Mouse (Mus musculus) stomach, embryonic 16.5 days (tissue): ENCODE measurements around the gene Nkx6-2. TPM values are rescaled to one million over a fixed set of nuclear protein-coding genes. Genes with fewer than 3 reads are reported as not detected.
A peak's percentile ranks its signal among the peaks of the same experiment; 100 is the strongest.

Experiments
- ATAC-seq: fragments of 200-750 bp; cut with Nextera tagmentation; 2 replicates; pipeline ENCODE4 v1.8.0; 2017; ENCODE audit warnings: moderate number of reproducible peaks, moderate TSS enrichment; ENCODE audit not compliant: insufficient read depth, low FRiP score
- H3K27ac ChIP-seq: fragments of 300-500 bp; sonication (generic); 2 replicates; pipeline ENCODE4 v1.5.1; 2014; ENCODE audit warnings: low read length
- H3K27me3 ChIP-seq: fragments of 300-500 bp; sonication (generic); 2 replicates; pipeline ENCODE4 v1.6.1; 2014; ENCODE audit warnings: low read length, control low read depth, mixed read lengths; ENCODE audit not compliant: control insufficient read depth, insufficient read depth
- H3K36me3 ChIP-seq: fragments of 300-500 bp; sonication (generic); 2 replicates; pipeline ENCODE4 v1.6.1; 2014; ENCODE audit warnings: low read length; ENCODE audit not compliant: control insufficient read depth, insufficient read depth
- H3K4me1 ChIP-seq: fragments of 300-500 bp; sonication (generic); 2 replicates; pipeline ENCODE4 v1.6.1; 2014; ENCODE audit warnings: low read length, control low read depth, mixed read lengths; ENCODE audit not compliant: control insufficient read depth, insufficient read depth
- H3K4me2 ChIP-seq: fragments of 300-500 bp; sonication (generic); 2 replicates; pipeline ENCODE4 v1.6.1; 2014; ENCODE audit warnings: low read depth, low read length, mixed read lengths
- H3K4me3 ChIP-seq: fragments of 300-500 bp; sonication (generic); replicated peaks from 2 replicates; pipeline ENCODE4 v1.5.1; 2014; ENCODE audit warnings: mild to moderate bottlenecking, low read length
- H3K9ac ChIP-seq: fragments of 300-500 bp; sonication (generic); 2 replicates; pipeline ENCODE4 v1.6.1; 2014; ENCODE audit warnings: low read length
- H3K9me3 ChIP-seq: fragments of 300-500 bp; sonication (generic); replicated peaks from 2 replicates; pipeline ENCODE4 v1.6.1; 2016; ENCODE audit warnings: low read length, control low read depth; ENCODE audit not compliant: control insufficient read depth
- WGBS: fragments of 180-500 bp; shearing (Covaris S2); extraction: QIAGEN DNeasy Blood & Tissue Kit; methylation state at CpG from one replicate; pipeline ENCODE4 v1.1.7; 2014; 5-methylcytosine and 5-hydroxymethylcytosine counted together
- polyA plus RNA-seq: library from polyadenylated mRNA; unstranded; fragments of >200 nt; fragmentation: Nextera tagmentation; extraction: Ambion mirVana; gene quantifications from 2 replicates; pipeline ENCODE4 v1.2.1, GENCODE M21; 2015

Gene Nkx6-2
- polyA plus RNA-seq, 1 experiment from 2014 or later = 2.6 TPM

- H3K4me2 ChIP-seq = no peak overlapping the region
- no peak overlapping the region for H3K9ac ChIP-seq
- no peak overlapping the region for H3K27ac ChIP-seq
- ATAC-seq = no peak
- 66% methylated on average over 16 of the region's 16 CpGs for WGBS
- H3K4me1 ChIP-seq = peaks cover 4% of the 10 kb centered on the region; the same call in 1 of the 2 replicates
- no peak overlapping the region for H3K4me3 ChIP-seq
- peaks cover 29% of the 10 kb centered on the region for H3K27me3 ChIP-seq
- peaks cover 9% of the 10 kb centered on the region; the same call in 1 of the 2 replicates for H3K36me3 ChIP-seq
- no peaks in the 10 kb centered on the region for H3K9me3 ChIP-seq
Measured at GRCm38 (mm10) chr7:139576064-139576686, 6.4 kb downstream of the Nkx6-2 start.

GRCm38 (mm10) chr7:139572665-139573064 lies 9.9 kb downstream of the Nkx6-2 start:
- WGBS = 54% methylated on average over 3 of the region's 3 CpGs
- H3K4me2 ChIP-seq = no peak overlapping the region
- no peaks in the 10 kb centered on the region for H3K4me1 ChIP-seq
- peak; percentile 86 for ATAC-seq
- H3K27me3 ChIP-seq = no peaks in the 10 kb centered on the region; the same call in 1 of the 2 replicates
- no peaks in the 10 kb centered on the region for H3K9me3 ChIP-seq
- H3K9ac ChIP-seq = no peak overlapping the region
- H3K27ac ChIP-seq = peak overlapping the region; percentile 46; the same call in 1 of the 2 replicates
- no peak overlapping the region for H3K4me3 ChIP-seq
- peaks cover 7% of the 10 kb centered on the region; the same call in 1 of the 2 replicates for H3K36me3 ChIP-seq

- Histone ChIP-seq H3K36me3 (peaks cover 7% of the 10 kb centered on the region), H3K27me3 (no peaks in the 10 kb centered on the region), H3K9me3 (no peaks in the 10 kb centered on the region), H3K4me2 (no peak overlapping the region), H3K4me3 (no peak overlapping the region), H3K9ac (no peak overlapping the region), H3K4me1 (no peaks in the 10 kb centered on the region), H3K27ac (no peak overlapping the region)
- ATAC-seq = no peak
- WGBS = 97% methylated on average over 5 of the region's 5 CpGs
Measured at GRCm38 (mm10) chr7:139570788-139571187, 11.8 kb downstream of the Nkx6-2 start.

GRCm38 (mm10) chr7:139566533-139566932 lies 16.1 kb downstream of the Nkx6-2 start:
- peaks cover 3% of the 10 kb centered on the region; the same call in 1 of the 2 replicates for H3K36me3 ChIP-seq
- H3K4me1 ChIP-seq = no peaks in the 10 kb centered on the region
- no peaks in the 10 kb centered on the region for H3K27me3 ChIP-seq
- no peaks in the 10 kb centered on the region for H3K9me3 ChIP-seq
- H3K4me3 ChIP-seq = no peak overlapping the region
- 68% methylated on average over 8 of the region's 8 CpGs for WGBS
- no peak overlapping the region for H3K9ac ChIP-seq
- no peak overlapping the region for H3K4me2 ChIP-seq
- ATAC-seq = no peak
- H3K27ac ChIP-seq = no peak overlapping the region

- 73% methylated on average over 6 of the region's 6 CpGs for WGBS
- Histone ChIP-seq H3K27ac (no peak overlapping the region), H3K4me1 (no peaks in the 10 kb centered on the region), H3K9me3 (no peaks in the 10 kb centered on the region), H3K4me3 (no peak overlapping the region), H3K27me3 (no peaks in the 10 kb centered on the region), H3K4me2 (no peak overlapping the region), H3K36me3 (peaks cover 3% of the 10 kb centered on the region; the same call in 1 of the 2 replicates), H3K9ac (no peak overlapping the region)
- no peak for ATAC-seq
Measured at GRCm38 (mm10) chr7:139565998-139566397, 16.6 kb downstream of the Nkx6-2 start.

- Histone ChIP-seq H3K4me1 (no peaks in the 10 kb centered on the region), H3K9me3 (no peaks in the 10 kb centered on the region), H3K27ac (no peak overlapping the region), H3K4me3 (no peak overlapping the region), H3K27me3 (no peaks in the 10 kb centered on the region), H3K36me3 (peaks cover 3% of the 10 kb centered on the region; the same call in 1 of the 2 replicates), H3K4me2 (no peak overlapping the region), H3K9ac (no peak overlapping the region)
- 90% methylated on average over 2 of the region's 2 CpGs for WGBS
- ATAC-seq = no peak
Measured at GRCm38 (mm10) chr7:139564161-139564560, 18.4 kb downstream of the Nkx6-2 start.

GRCm38 (mm10) chr7:139563425-139563824 lies 19.2 kb downstream of the Nkx6-2 start:
- WGBS = 68% methylated on average over 4 of the region's 4 CpGs
- Histone ChIP-seq H3K27ac (no peak overlapping the region), H3K9ac (no peak overlapping the region), H3K27me3 (no peaks in the 10 kb centered on the region), H3K36me3 (peaks cover 3% of the 10 kb centered on the region; the same call in 1 of the 2 replicates), H3K4me3 (no peak overlapping the region), H3K9me3 (no peaks in the 10 kb centered on the region), H3K4me1 (no peaks in the 10 kb centered on the region), H3K4me2 (no peak overlapping the region)
- no peak for ATAC-seq

- no peaks in the 10 kb centered on the region for H3K9me3 ChIP-seq
- no peaks in the 10 kb centered on the region for H3K4me1 ChIP-seq
- ATAC-seq = no peak
- H3K27me3 ChIP-seq = no peaks in the 10 kb centered on the region
- H3K4me2 ChIP-seq = no peak overlapping the region
- 91% methylated on average over 10 of the region's 10 CpGs for WGBS
- no peak overlapping the region for H3K9ac ChIP-seq
- H3K4me3 ChIP-seq = no peak overlapping the region
- 0 out of 2 replicates have a peak, but pooled peaks cover 3% of the 10 kb centered on the region for H3K36me3 ChIP-seq
- no peak overlapping the region for H3K27ac ChIP-seq
Measured at GRCm38 (mm10) chr7:139559659-139560058, 22.9 kb downstream of the Nkx6-2 start.

- 59% methylated on average over 10 of the region's 10 CpGs for WGBS
- Histone ChIP-seq H3K4me1 (no peaks in the 10 kb centered on the region), H3K4me2 (no peak overlapping the region), H3K4me3 (no peak overlapping the region), H3K27me3 (no peaks in the 10 kb centered on the region), H3K9ac (no peak overlapping the region), H3K36me3 (no peaks in the 10 kb centered on the region), H3K27ac (no peak overlapping the region), H3K9me3 (no peaks in the 10 kb centered on the region)
- ATAC-seq = no peak
Measured at GRCm38 (mm10) chr7:139556746-139557526, 25.7 kb downstream of the Nkx6-2 start.
